Mouse (Mus musculus) naive thymus-derived CD4-positive, alpha-beta T cell, adult 5 months (primary cell): Measurements from ENCODE around the gene Rasgef1c. TPM values are rescaled to one million over a fixed set of nuclear protein-coding genes. Genes with fewer than 3 reads are reported as not detected.

Experiments
- polyA plus RNA-seq: library from polyadenylated mRNA; unstranded; fragments of 100-300 nt; shearing (Covaris generic); gene quantifications from one replicate; pipeline ENCODE4 v1.2.1, GENCODE M21; 2017

Rasgef1c gene
- not detected for polyA plus RNA-seq

GRCm38 (mm10) chr11:49901659-49902458 is at the start of gene Rasgef1c:
Gene Rasgef1c, plus strand, starts transcription at chr11:49901835.

GRCm38 (mm10) chr11:50024833-50025720 is 123.4 kb downstream of the Rasgef1c start, which contains the start of gene Rnf130:
Gene Rnf130, plus strand, starts transcription at chr11:50025346.

Other genes starting within 250 kb of the Rasgef1c start
- 0.61 TPM for gene Scgb3a1, start 238.2 kb upstream of the Rasgef1c start, polyA plus RNA-seq
- gene Cnot6, start 189.1 kb upstream of the Rasgef1c start, polyA plus RNA-seq, result 129 TPM
- gene Gfpt2, start 107.7 kb upstream of the Rasgef1c start, polyA plus RNA-seq, result 0.53 TPM
- 63.7 TPM for gene Mapk9, start 55.1 kb upstream of the Rasgef1c start, polyA plus RNA-seq
- 46.8 TPM for gene Rnf130, start 123.5 kb downstream of the Rasgef1c start, polyA plus RNA-seq
- 52.6 TPM for gene Tbc1d9b, start 229.6 kb downstream of the Rasgef1c start, polyA plus RNA-seq